Mouse (Mus musculus): ENCODE measurements around the gene Znrf3. TPM values are rescaled to one million over a fixed set of nuclear protein-coding genes. Genes with fewer than 3 reads are reported as not detected.
A peak's percentile ranks its signal among the peaks of the same experiment; 100 is the strongest.

Znrf3 gene
- total RNA-seq, 2 experiments from 2014 or later = 5.0 to 7.4 TPM

DNA sequence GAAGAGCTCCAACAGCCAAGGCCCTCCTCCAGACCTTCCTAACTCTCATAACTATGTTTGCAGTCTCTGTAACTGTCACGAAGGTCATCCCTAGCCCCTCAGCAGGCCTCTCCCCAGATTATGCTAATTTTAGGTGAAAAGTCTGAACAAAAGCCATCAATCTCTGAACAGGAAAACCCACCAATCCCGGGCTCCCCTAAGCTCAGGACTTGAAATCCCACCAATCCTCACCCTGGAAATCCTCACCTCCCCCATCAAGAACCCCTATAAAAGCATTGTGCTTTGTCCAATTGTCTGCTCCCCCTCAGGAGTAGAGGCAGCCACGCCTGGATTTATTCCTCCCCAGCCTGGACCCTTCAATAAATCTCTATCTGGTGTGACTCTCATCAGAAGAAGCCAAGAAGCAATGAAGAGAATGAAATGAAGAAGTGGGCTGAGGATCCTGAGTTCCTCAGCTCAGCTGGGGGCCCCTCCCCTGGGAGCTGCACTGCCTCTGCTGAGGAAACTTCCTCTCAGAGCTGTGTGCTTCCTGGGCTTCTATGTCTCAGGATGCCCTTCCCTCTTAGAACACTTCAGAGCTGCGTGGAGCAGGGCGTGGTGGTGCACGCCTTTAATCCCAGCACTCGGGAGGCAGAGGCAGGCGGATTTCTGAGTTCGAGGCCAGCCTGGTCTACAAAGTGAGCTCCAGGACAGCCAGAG is 172.0 kb downstream of the Znrf3 start:
- DNase-seq (ENCODE audit: low spot score) = no peak

DNA sequence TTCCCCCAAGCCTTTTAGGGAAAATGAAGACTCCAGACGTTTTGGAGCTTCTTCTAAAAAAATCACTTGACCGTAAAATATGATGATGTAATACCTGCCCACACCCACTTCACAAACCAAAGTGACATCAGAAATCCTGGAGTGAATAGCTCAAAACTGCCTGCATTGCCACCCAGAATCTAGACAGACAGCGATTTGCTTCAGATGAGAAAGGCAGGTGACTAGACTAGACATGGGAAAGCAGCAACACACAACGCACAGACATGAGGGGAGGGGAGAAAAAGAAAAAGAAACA is 172.6 kb downstream of the Znrf3 start:
- DNase-seq (ENCODE audit: low spot score) = no peak

DNA sequence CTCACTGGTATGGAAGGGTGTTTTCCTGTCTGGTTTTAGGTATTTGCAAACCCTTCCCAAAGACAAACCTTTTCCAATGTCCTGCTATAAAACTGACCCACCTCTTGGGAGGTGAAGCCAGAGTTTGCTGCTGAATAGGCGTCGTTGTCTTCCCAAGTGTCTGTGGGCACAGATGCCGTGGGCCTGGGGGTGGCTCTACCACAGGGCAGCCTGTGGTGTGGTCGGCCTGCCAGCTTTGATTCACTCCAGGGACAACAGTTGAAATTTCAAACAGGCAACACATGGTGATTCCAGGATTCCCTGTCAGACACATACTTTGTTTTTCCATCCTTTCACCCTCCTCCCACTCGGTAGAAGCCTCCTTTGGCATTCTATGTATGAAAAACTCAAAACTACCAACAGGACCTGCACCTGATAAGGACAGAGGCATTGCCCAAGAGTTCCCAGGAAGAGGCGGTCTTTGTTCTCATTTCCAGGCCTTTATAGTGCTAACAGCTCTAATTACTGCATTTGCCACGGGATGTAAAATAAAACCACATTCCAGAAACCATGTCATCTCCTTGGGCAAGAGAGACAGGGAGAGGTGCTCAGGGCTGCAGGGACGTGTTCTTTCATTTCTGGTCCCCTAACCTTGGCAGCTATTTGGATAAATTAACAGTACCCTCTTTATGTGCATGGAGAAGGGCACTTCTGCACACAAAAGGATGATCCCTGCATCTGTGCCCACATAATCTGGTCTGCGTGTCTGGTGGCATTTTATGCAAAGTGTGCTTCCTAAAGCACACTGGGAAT is 173.2 kb downstream of the Znrf3 start:
- no peak for DNase-seq (ENCODE audit: low spot score)

DNA sequence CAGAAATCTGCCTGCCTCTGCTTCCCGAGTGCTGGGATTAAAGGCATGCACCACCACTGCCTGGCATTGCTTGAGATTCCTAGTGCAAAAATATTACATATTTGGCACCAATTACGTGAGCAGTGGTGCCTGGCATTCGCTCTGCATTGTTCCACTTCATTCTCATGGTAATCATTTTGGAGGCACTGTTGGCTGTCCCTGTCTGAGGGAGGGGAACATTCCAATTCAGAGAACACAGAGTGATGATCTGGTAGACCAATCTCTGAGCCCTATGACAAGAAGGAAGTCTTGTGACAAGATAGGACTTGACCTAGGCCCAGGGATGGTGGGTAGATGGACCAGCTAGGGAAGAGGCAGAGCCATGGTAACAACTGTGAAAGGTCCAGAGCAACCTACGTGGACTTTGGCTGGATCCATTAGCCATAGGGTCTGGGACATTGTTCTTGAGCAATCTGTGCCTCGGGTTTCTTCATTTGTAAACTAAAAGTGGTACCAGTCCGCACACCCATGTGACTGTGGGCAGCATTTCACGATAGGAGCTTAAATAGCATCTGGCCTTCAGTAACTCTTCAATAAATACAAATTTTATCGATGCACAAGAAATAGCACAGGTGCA is 174.7 kb downstream of the Znrf3 start:
- no peak for DNase-seq (ENCODE audit: low spot score)

DNA sequence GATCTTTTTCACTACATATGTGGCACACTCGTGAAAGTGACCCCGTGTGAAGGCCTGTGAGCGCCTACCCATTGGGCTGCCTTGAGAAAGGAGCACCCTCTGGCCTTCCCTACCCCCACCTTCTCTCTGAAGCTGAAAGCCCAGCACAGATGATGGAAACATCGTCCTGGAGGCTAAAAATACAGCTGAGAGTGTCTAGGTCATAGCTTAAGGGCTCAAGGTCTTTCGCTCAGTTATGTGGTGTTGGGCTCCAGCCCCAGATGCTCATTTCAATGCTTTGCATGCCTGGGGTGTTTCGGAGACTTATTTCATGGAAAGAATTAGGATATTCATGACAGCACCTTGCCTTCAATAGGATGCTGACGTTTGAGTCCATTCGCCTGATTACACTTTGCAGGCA is 178.9 kb downstream of the Znrf3 start:
- peak; percentile 41 for DNase-seq (ENCODE audit: low spot score)

DNA sequence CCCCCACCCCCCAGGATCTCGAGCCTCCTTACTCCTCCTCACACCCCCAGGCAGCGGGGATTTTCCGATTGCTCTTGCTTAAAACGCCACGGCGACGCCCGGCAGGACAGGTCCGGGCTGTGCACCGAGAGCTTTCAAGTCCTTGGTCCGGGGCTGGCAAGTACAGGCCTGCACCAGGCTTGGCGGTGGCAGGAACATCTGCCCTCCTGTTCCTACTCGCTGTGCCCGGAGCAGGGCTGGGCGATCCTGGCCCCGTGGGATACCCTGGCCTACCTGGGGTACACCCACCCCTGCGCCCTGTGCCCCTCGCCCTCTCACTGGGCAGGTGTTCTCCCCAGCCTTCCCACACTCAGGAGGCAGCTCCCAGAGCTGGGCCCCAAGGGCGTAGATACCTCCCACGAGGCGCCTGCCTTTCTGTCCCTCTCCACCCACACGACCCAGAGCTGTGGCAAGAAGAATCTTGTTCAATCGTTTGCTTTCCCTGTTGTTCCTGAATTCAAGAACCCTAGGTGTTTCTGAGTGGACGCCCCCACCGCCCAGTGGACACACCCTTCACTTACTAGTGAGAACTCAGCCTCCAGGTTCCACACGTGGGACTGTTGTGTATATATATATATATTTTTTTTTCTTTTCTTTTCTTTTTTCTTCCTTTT is 181.4 kb downstream of the Znrf3 start:
- DNase-seq (ENCODE audit: low spot score) = no peak

DNA sequence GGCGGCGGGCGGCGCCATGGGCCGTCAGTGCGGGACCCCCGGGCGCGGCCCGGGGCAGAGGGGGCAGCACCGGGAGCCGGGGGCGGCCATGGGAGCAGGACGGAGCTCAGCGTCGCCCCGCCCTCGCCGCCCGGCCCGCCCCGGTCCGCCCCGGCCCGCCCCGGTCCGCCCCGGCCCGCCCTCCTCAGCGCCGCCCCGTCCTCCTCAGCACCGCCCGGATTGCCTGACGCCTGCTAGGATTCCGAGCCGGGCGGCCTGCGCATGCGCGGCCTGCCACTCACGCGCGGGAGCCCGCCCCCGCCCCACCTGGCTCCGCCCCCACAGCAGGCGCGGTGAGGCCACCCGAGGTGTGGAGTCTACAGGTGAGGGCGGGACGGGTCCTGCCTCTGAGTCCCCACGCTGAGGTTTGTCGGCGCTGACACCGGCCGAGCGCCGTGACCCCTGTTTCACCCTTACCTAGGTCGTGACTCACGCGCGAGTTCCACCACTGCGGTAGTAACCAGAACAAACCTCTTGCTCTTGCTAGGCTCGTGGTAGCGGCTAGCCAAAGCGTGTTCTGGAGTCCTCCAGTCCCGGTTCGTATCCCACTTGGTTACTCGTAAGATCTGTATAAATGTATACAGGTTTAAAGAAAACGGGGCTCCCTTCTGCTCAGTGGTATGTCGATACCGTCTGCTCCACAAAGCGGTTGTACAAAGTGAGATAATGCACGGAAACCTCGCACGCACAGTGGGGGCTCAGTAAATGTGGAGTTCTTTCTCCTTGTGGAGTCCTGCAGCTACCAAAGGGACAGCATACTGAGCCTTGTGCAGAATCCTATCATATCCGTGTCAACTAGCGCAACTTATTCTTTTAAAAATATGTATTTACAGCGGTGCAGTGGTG is 182.9 kb downstream of the Znrf3 start, which contains the start of gene Kremen1:
Gene Kremen1 (minus strand): TSS at position 51 of the 885 bp plus-strand sequence.
- DNase-seq (ENCODE audit: low spot score) = peak; percentile 87

DNA sequence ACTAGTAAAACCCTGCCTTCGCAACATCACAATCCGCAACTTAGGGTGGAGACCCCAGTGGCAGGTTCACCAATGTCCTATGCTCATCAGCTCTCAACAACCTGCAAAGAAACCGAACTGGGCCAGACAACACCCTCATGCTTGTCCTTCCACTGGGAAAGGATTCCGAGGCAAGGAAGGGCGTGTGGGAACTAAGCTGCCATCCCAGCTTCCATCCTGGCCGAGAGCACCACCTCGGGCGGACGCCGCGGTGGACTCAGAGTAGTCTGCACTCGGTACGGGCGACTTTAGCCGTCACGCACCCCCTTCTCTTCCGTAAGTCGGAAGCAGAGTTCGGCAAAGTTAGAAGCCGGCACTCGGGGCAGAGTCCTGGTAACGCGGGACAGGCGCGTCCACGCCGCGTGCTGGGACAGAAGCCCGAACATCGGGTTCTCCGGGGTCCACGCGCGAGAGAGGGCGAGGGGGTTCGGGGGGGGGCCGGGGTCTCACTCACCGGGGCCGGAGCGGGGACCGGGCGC is 183.6 kb downstream of the Znrf3 start:
- peak; percentile 39 for DNase-seq (ENCODE audit: low spot score)

DNA sequence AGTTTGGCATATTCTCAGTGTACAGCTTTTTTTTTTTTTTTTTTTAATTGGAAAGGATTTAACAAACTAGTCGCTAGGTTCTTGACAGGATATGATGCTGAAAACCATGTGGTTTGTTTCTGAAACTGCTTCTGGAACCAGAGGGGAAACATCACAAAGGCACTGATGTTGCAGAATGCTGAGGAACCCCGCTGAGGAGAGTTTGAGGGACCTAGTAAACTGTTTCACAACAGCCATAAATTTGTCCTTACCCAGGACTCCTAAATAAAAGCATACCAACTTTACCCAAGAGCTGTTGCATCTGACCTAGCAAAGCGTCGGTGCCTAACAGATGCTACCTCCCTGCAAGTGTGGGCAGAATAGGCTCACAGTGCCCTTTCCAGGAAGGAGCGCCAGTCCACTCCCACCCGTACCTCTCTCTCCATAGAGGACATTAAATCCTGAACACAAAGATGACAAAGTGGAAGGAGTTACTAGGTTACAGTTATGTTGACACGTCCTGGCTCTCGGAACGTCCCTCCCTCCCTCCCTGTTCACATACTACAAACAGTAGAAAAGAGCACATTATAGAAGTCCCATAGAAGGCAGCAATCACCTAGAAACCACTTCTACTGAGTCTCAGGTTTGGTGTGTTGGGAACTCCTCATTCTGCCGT is 184.6 kb downstream of the Znrf3 start:
- DNase-seq (ENCODE audit: low spot score) = no peak

DNA sequence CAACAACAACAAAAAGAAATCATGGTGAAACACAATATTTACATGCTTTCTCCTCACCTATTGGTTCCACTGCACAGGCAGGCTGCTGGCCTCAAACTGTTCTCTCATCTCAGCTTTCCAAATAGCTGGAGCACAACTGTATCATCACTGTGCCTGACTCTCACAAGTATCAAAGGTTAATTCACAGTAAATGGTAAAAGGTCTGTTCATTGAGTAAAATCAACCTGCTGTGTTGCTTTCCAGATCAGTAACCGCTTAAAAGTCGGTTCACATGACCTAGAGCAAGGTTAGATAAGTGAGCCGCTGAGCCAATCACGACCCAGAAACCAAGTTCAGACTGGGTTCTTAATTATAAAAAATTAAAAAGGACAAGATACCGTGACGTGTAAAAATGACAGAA is 186.6 kb downstream of the Znrf3 start:
- DNase-seq (ENCODE audit: low spot score) = no peak

DNA sequence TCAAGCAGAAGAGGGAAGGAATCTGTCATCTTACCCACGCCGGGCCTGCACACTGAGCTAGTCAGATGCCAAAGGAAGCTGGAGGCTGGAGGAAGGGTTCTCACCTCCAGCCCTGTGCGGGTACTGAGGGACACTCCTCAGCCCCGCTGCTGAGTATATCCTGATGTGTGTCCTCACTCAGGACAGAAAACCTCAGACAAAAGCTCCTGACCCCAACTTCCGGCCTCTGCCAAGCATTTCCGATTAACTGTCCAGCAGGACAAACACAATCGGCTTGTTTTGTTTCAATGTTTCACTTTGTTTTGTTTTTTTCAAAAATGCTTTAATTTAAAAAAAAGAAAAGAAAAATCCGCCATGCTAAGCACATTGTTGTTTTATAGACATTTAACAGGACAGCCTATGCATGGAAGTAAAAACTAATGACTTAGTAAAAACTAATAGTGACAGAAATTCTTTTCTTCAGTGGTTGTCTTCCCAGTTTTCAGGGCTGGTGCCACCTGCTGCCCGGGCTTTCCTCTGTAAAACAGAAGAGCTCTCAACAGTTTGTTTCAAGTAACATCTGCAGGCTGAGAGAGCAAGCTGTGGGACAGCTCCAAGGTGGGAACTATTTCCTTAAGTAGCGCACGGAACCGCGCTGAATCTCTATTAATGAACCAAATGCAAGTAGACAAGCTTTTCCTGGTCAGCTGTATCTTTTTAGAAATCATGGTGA is 187.3 kb downstream of the Znrf3 start:
- no peak for DNase-seq (ENCODE audit: low spot score)

DNA sequence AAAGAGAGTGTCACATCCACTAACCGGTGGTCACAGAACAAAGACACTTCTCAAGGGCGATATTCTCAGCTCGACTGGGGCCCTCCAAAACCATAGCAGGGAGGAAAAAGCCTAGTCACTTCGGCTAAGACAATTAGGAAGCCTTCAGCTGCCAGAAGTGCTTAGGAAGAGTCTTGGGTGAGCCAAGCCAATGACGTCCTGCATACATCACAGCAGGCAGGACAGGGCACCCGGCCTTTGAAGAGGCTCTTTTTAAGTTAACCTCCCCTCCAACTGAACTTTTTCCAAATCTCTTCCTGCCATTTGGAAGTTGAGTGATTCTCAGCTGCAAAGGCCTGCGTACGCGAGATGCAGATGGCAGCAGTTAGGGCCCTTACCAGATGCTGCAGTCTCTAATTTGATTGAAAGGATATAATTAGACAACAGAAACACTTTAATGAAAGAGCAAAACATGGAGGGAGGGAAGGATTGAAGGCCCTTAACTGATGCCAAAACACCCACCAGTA is 189.1 kb downstream of the Znrf3 start:
- no peak for DNase-seq (ENCODE audit: low spot score)

DNA sequence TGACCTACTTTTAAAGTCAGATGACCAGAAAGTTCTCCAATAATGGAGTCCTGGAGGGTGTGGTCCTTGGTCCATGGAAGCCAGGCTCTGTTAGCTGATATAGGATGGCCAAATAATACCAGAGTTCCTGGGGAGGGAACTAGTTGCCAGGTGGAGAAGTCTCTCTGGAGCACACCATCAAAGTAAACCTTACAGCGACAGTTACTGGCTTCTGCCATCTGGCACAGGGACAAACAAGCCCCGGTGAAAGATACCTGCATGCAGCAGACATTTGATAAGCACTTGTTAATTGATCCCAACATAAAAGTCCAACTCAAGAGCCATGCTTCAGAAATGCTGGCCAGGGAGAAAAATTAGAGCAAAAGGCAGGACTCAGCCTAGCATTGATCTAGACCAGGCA is 190.6 kb downstream of the Znrf3 start:
- no peak for DNase-seq (ENCODE audit: low spot score)

DNA sequence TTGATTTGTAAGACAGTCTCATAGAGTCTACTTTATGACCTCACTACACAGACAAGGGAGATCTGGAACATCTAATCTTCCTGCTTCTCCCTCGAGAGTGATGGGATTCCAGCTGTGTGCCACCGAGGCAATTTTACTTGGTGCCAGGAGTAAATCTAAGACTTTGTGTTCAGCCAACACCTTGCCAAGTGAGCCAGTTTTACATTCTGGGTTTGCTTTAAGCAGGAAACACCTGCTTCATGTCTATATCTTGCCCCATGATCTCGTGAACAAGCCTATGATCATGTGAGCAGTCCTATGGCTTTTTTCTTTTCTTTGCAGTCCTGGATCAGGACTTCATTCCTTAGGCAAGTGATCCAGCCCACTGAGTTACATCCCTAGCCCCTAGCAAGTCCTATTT is 191.1 kb downstream of the Znrf3 start:
- no peak for DNase-seq (ENCODE audit: low spot score)

DNA sequence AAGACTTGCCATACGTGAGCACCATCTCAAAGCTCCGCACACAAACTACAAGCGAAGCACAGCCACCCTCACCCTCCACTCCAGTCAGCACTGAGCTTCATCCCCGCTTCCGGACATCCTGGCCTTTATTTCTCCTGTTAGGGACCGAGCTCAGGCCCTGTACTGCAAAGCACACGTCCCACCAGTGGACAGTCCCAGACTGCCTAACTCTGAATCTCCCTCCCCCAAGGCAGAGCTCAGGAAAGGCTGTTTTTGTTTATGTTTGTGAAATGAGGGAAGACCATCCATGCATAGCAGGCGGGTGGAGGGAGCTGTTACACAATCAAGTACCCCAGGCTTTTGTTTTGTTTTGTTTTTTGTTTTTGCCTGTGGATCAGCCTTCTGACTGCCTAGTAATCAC is 191.9 kb downstream of the Znrf3 start:
- no peak for DNase-seq (ENCODE audit: low spot score)

DNA sequence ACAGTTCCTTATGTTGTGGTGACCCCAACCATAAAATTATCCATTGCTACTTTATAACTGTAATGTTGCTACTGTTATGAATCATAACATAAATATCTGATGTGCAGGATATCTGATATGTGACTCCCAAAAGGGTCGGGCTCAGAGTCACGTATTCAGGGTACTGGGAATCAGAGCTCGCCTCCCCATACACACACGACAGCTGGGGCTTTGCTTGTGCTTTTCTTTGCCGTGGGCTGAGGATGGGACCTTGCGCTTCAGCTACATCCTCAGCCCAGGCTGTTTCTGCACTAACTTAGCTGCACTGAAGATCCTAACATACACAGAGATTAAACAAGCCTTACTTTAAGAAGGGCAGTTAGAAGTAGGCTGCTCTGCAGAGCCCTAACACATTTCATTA is 193.5 kb downstream of the Znrf3 start:
- DNase-seq (ENCODE audit: low spot score) = no peak

DNA sequence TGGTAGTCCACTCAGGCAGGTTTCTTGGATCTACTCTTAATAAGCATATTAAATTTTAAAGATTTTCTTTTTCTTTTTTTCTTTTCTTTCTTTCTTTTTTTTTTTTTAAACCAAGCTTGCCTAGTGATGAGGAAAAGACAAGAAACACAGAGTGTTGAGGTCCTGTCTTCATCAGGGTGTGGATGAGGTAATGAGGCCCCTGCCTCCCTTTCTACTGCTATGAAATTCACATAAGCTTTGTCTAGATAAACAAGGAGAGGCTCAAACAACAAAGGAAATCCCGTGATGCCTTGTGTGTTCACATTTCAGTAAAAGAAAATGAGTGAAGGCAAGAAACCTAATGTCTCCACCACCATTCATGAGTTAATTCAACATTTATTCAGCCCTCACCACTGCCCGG is 196.4 kb downstream of the Znrf3 start:
- no peak for DNase-seq (ENCODE audit: low spot score)

DNA sequence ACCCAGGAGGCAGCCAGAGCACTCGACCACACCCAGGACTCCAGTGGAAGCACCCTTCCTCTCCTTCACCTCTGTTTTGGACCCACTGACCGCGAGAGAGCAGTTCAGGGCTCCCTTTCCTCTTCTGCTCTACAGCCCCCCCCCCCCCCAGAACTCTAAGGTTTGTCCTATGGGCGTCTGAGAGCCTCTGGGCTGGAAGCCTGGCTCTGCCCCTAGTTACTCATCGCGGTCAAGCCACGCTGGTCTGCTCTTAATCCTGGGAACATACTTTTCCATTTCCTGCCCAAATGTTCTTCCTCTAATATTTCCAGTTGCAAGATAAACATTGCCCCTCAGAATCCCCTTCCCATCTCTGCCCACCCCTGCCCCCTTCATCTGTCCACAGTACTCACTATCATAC is 199.2 kb downstream of the Znrf3 start:
- DNase-seq (ENCODE audit: low spot score) = no peak

DNA sequence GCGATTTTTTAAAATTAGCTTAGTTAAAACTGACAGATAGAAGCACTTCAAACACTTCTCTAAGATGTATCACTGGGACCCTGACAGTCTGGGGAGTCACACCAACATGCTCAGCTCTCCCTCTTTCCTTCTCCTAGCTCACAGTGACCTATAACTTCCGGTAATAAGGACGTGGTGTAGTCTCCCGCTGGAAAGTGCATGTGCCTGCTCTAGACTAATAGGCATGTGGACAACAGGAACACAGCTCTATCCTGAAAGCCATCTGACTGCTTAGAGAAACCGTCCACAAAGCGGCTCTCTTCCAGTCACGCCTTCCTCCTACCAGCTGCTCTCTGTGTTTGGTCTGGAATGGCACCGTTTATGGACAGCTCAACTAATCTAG is 199.9 kb downstream of the Znrf3 start:
- peak; percentile 24 for DNase-seq (ENCODE audit: low spot score)

Measured in gastrocnemius, adult 18-20 months (tissue).